Mouse (Mus musculus): ENCODE measurements around the gene Cdc14a.
A peak's percentile ranks its signal among the peaks of the same experiment; 100 is the strongest.

Cdc14a gene

DNA sequence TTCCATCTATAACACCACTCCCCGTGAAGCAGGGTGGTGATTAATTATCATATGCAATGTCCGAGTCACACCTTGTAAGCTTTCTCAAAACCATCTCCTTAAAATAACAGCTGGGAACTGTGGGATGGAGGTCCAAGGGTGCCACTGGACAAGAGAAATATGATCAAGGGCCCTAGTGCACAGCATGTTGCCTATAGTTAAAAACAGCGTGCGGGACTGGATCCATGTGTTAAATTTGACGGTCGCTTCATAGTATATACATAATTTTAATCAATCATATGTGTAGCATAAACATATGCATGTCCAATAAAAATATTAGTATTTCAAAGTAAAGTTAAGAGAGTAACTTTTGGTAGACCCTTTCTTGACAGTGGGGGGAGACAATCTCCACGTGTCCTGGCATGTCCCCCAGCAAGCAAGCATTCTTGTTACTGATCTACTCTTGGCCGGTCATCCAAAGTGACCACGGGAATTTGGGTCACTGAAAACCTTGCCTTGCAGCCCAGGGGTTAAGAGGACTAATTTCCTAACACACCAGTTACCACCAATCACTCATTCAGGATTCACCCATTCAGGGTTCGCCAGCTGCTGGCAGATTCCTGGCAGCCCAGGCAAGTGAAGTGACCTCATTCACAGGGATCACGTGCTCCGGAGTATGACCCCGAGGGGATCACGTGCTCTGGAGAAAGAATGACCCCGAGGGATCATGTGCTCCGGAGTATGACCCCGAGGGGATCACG, 94.6 kb downstream of the Cdc14a start:
- peak; percentile 43 for DNase-seq (ENCODE audit: low read depth, low spot score)

DNA sequence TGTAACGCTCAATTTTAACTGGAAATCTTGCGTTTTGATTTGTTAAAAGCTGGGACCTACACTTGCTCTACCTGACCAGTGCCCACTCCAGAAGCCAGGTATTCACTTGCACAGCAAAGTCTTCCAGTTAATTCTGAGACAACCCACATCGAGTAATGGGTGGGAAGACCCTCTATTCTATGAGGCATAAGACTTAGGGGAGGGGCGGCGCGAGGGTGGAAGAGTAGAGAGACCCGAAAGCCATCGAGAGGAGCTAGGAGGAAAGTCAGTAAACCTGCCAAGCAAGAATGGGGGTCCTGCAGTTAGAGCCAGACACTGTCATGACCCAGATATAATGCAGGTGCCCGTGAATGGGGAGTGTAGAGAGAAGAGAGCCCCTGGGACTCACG, 96.2 kb downstream of the Cdc14a start:
- DNase-seq (ENCODE audit: low read depth, low spot score): no peak

DNA sequence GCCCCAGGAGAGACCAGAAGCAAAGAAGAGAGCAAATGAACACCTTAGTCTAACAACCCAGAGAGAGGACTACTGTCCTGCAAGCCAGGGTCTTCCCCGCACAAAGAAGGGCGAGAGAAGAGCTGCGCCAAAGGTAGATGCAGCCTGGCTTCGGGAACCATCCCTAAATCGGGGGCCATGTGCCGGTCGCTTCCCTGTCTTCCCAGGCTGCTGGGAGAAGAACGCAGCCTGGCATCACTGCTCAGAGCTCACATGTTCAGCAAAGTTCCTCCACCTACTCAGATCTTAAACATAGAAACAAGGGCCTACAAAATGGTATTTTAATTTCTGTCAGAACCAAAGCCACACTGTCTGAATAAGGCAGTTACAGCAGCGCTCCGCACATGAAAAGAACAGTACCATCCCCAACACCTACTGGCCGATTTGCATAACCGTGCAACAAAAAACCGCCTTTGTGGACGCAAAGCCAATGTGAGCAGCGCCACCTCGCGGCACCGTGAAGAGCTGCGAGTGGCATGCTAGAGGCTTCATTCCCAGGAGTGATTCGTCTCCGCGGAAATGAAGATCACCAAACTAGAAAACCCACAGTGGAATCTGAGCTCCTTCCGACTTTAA, 96.7 kb downstream of the Cdc14a start:
- peak; percentile 93 for DNase-seq (ENCODE audit: low read depth, low spot score)

DNA sequence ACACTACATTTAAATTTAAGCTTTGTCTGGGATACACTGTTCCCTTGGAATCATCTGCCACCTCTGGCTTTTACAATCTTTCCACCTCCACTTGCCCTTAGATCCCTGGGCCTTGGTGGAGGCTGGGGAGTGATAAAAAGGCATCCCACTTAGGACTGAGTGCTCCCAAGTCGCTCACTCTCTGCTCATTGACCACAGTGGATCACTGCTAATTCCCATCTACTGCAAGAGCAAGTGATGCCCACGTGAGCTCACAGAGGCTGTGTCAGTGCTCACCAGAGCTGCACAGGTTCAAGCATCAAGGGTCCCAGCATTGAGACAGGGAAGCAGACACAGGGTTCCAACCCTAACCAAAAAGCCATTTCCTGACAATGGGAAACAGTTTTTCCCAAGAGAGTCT, 98.3 kb downstream of the Cdc14a start:
- DNase-seq (ENCODE audit: low read depth, low spot score): no peak

DNA sequence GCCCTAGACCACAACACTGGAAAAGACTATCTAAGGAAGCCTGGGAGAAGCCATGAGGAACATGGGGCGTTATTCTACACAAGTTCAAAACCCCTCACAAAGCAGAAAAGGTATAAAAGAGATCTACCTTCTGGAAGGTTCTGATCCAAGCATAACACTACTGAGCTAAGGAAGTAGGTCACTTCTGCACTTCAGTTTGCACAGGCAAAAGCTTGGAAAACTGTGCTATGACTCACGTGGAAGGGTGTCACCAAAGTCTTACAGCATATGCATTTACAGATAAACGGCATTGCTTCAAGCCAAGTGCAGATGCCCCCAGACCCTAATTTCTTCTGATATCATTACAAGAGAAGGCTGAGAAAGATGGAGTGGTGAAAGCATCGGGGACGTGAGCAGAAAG, 104.1 kb downstream of the Cdc14a start:
- no peak for DNase-seq (ENCODE audit: low read depth, low spot score)

DNA sequence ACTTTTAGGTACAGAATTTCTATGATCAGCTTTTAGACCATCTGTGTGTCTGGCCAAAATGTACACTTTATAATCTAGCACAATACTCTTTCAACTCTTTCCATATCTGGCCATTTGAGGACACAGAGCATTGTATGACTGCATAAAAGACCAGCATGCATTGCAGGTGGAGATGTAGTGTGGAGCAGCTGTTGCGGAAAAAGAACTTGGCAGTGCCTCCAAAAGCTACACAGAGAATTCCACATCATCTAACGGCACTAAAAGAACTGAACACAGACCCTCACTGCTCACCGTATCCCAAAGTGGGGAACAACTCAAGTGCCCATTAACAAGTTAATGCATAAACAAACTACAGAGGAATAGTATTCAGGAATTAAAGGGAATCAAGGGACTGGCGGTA, 112.0 kb downstream of the Cdc14a start:
- DNase-seq (ENCODE audit: low read depth, low spot score): no peak

DNA sequence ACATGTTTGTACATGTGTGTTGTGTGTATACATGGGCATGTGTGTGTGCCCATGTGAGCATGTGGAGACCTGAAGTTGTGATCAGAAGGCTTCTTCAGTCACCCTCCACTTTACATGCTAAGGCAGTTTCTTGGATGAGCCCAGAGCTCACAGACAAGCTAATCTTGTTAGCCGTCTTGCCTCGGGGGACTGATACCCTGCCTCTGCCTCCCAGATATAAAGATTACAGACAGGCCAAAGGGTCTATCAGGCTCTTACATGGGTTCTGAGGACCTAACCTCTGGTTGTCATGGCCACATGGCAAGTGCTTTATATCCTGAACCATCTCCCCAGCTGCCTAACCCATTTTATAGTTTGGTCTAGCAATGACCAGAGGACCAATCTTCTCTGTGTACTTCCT, 112.7 kb downstream of the Cdc14a start:
- no peak for DNase-seq (ENCODE audit: low read depth, low spot score)

DNA sequence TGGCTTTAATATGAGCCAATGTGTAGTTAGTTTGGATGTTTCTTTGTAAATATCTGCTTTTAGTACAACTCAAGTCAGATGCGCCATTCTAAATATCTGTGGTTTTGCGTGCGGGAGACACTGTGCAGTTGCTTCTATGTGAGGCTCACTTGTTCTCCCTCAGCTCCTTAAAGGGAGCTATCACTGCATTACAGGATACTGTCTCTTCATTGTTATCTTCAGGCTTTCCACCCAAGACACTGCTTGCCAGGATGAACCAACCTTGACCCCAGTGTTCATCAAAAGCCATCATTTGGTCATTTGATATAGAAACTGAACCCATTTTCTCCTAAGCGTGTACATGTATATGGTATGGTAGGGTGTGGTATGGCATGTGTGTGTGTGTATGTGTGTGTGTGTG, 113.2 kb downstream of the Cdc14a start:
- no peak for DNase-seq (ENCODE audit: low read depth, low spot score)

DNA sequence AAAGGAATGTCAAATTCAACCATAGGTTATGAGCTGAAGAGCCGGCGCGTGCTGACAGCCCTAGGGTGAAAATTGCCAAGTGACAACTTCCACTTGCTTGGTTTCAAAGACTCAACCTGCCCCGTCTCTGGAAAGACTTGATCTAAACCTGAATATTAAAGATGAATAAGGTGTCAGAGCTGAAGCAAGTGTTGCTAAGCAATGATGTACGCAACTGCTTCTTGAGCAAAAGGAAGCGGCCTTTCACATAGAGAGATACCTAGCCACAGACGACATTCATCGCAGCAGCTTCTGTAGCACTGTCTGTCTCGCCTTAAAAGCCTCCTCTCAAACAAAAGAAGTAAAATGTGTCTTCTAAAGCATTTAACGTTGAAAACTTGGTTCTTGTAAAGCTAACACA, 113.8 kb downstream of the Cdc14a start:
- no peak for DNase-seq (ENCODE audit: low read depth, low spot score)

DNA sequence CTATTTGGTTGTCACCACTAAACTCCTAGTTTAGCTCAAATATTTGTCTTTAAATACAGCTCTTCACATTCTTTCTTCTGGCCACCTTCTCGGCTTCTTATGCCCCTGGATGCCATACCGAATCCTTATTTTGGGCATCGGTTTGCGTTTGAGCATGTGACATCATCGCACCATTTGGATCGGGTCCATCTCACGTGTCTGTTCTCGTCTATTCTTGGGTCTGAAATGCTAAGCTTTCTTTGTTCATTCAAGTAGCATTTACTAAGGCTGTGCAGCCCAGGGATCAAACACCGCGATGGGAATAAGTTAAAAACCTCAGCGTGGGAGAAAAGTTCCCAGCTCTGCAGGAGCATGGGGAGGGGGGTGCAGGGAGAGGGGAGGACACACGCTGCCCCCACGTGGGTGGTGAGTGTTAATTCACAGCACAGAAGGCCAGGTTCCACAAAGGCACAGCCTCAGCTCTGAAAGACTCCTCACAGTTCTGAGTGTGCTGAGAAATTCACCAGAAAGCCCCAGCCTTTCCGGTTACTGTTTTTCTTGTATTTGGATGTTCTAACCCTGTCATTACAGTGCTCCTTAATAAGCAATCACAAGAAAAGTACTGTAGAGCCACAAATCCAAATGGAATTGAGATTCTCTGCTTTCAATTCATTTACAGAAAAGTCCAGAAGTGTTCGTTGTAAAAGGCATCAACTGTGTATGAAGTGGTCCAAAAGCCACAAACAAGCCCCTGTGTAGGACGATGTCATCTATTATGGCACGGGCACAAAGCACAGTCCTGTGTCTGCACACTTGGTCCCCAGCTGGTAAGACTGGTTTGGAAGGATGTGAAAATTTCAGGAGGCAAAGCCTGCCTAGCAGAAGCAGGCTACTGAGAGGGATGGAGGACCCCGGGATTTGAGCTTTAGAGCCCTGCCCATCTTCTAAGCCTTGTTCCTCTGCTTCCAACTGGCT, 118.8 kb downstream of the Cdc14a start:
- peak; percentile 12 for DNase-seq (ENCODE audit: low read depth, low spot score)

DNA sequence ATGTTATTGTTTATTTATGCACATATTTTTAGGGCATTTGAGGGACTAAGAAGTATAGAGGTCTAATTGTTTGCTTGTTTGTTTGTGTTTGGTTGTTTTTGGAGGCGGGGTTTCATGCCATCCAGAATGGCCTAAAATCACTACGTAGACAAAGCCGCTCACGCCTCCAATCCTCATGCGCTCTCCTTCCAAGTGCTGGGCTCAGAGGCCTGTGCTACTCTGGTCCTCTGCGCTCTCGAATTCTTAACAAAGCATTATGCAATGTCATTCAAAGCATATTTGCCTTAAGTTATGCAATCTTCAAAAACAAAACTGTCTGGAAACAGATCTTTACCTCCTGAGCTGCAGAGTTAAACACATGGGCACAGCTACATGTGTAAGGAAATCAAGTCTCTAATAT, 121.3 kb downstream of the Cdc14a start:
- no peak for DNase-seq (ENCODE audit: low read depth, low spot score)

DNA sequence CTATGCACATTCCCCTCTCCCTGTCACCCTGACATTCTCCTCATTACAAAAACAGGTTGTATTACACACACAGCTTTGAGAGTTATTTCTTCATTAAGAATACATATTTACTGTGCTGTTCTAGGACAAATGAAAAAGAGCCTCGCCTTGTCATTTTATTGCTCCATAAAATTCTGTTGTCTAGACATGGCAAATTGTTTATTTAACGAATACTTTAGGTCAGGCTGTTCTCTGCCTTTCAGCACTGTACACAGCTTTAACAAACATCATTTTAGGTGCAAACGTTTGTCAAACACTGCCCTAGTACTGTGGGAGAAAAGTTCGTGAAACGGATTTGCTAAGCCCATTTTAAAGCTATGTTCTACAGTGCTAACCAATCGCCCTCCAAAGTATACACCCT, 122.1 kb downstream of the Cdc14a start:
- DNase-seq (ENCODE audit: low read depth, low spot score): no peak

DNA sequence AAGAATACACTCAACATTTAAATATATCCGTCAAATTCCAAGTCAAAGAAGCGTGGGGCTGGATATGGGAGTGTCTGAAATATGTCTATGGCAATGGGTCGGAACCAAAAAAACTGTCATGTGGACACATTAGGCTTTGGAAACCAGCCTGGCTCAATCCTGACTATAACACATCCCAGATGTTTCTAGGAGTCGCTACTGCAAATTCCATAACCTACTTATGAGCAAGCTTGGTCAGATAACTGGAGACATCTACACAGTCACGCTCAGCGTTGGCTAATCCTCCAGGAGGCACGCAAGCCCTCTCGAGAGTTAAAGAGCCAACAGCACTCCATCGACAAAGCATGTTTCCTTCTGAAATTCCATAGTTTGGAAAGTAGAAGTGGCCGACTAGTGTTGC, 125.1 kb downstream of the Cdc14a start:
- DNase-seq (ENCODE audit: low read depth, low spot score): no peak

DNA sequence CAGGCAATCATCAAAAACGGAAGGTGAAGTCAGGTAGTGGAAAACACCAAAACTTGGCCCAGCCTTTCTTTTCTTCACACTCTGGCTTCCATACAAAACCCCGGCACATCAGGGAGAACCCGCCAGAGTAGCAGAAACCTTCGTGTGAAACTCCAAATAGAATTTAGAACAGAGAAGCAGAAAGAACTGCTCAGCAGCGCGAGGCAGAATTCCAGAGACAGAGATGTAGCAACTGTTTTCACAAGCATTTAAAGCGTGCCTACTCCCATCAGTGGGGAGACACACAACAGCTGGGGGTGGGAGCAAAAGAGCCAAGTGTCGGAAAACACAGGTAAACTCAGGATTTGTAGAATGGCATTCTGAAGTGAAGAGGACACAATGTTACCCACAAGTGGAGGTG, 125.8 kb downstream of the Cdc14a start:
- DNase-seq (ENCODE audit: low read depth, low spot score): no peak

DNA sequence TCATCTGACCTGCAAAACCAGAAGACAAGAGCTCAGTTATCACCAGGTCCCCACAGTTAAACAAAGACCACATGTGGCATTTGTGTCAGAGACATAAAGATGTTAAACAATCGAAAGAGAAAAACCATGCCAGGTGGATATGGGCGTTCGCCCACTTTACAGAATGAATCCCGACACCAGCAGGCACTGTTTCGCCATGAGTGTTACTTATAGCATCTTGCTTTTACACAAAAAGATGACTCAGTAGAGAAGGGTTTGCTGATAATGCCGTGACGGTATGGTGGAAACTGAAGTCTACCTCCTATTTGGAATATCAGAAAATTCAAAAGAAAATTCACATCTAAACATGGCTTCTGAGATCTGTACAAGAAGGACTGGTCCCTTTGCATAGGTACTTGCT, 126.7 kb downstream of the Cdc14a start:
- DNase-seq (ENCODE audit: low read depth, low spot score): no peak

DNA sequence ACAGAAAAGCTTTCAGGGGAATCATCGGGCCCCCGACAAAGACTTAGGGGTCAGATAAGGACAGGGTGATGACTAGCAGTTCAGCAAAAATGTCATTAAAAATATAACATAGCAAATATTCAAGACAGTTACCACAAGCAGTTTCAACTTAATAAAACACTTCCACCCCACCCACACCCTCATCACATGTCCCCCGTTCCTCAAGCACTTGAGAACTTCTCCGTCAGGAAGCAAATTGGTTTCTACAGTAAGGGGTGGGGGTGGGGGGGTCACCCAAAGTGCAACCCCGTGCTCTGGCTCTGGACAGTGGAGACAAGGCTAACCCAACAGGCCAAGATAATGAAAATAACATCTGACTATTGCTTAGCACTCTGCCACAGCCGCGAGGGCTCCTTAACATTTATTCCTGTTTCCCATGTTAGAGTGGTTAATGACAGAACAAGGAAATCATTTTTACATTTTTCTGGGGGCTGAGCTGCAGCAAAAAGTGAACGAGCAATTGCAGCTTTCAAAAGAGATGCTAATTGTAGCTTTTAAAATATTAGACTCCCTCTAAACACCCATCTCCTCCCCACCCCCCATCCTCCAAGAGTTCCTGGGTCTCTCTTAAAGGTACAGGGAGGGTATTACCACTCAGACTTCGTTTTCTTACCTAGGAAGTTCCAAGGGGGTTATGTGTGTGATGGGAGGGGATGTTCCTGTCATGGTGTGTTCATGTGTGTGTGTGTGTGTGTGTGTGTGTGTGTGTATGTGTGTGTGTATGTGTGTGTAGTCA, 133.6 kb downstream of the Cdc14a start:
- no peak for DNase-seq (ENCODE audit: low read depth, low spot score)

DNA sequence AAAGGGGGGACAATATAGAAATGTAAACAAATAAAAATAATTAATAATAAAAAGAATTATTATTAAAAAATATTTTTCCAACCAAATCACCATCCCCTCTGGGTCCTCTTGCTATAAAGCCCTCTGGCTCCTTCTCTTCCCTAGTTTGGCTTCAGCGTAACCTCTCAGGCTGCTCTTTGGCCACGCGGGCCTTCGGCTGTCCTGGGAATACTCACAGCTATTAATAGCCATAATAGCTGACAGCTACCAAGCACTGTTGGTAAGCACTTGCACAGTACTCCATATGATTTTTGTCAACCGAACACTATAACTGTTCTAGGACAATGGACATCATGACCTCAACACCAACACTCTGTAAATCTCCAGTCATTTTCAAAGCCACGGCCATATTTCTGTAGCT, 135.0 kb downstream of the Cdc14a start:
- DNase-seq (ENCODE audit: low read depth, low spot score): no peak

DNA sequence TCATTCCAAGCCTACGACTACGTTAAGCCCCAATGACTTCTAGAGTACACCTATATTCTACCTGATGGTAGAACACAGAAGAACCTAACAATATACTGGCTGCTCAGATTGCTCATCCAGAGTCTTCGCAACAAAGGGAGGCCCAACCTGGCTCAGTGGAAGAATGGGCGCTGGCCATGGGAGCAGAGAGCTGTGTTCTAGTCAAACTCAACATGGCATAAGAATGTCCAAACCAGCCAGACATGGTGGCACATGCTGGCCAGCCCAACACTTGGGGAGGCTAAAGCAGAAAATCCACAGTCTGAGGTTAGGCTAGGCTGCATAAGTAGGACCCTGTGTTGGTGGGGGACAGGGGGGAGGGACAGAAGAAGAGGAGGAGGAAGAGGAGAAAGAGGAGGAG, 139.1 kb downstream of the Cdc14a start:
- DNase-seq (ENCODE audit: low read depth, low spot score): no peak

DNA sequence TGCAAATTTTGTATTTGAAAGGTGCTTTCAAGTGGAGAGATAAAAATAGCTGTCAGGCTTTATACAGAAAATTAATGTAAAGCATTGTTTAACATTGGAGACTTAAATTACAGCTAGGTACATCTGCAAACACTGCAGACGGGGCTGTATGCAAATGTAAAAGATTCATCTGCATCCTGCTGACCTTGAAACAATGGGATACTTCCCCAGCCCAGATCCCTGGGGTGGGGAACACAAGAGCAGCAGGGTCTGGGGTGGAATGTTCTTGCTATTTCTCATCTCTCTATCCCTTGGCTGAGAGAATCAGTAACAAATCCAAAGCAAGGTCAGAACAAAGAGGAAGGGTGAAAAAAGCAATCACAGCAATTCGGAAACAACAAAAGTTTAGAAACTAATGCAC, 139.8 kb downstream of the Cdc14a start:
- peak; percentile 37 for DNase-seq (ENCODE audit: low read depth, low spot score)

DNA sequence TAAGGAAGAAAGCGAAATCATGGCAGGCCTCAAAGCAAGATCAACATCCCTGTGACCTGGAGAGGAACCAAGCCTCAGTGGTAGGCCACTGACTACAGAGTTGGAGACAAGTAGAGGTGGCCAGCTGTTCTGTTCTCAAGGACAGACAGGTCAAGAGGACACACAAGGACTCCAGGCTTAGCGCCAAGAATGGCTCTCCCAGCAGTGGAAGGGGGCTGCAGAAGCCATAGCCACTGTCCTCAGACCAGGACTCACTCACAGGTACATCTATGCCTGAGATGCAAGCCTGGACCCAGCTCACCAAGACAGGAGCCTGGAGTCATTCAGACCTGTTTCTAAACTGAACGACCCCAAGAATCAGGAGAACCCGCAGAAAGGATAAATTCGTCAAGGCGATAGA, 142.2 kb downstream of the Cdc14a start:
- no peak for DNase-seq (ENCODE audit: low read depth, low spot score)

DNA sequence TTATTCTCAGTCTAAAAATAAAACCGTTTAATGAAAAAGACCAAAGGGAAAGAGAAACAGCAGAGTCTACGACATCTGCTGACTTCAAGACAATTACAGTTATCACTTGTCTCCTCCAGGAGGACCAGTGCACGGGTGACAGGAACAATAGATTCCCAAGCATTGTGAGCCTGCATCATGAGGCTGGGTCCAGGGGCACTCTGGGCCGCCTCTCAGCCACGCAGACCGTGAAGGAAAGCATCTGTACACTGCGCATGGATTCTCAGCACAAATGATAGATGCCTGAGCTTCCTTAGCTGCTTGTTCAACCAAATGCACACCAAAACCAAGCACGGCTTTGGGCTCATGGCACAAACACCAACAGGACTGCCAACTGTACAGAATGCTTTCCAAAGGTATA, 146.7 kb downstream of the Cdc14a start:
- no peak for DNase-seq (ENCODE audit: low read depth, low spot score)

DNA sequence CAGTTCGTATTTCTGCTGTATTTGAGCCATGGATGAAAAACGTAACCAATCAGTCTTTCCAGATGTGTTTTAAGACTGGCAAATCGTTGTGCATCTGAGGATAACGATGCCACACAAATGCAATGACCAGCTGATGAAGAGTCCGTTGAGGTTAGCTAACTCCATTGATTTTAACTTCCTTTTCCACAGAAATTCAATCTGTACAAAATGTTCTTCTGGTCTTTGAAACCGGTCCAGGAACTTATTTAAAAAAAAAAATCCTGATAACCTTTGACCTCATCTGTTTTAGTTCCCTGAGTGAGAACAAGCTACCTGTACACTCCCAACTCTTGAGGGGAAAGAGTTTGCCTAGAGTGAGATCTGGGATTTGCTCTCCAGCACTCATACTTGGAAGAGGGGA, 152.2 kb downstream of the Cdc14a start:
- DNase-seq (ENCODE audit: low read depth, low spot score): no peak
